Mouse (Mus musculus) neutrophil, adult 65 days (primary cell): ENCODE results near the gene Ctns. TPM values are rescaled to one million over a fixed set of nuclear protein-coding genes. Genes with fewer than 3 reads are reported as not detected.

ENCODE experiments used
- total RNA-seq: library from RNA; stranded (reverse); gene quantifications from 2 replicates; pipeline ENCODE4 v1.2.4, GENCODE M21; 2023

The Ctns gene
- total RNA-seq = 24.8 and 27.1 TPM in 2 replicates

DNA sequence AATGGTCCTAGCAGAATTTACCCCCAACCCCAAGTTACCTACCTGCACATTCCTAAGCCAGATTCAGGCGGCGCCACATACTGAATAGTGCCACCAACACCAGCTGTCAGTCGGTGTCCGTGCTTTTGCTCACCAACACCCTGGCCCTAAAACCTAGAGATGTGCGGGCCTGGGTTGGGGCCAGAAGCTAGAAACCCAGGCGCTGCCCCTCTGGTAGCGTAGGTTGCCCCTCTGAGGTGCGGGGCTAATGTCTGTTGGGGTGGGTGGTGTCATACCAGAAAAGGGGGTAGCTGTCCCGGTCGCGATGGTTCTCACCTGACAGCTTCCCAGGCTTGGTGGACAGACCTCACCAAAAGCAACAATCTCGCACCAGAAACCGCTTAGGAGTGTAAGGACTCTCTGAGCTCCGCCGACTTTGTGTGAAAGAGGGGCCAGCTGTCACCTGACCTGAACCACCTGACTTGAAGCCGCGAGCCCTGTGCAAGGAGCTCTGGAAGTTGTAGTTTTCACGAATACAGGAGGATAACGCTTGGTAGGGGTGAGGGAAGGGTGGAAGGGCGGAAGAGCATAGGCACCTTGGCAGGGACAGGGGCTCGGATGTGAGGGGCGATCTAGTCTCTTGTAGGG, at the start of gene Ctns:
Gene Ctns, minus strand, starts transcription at position 440 of the 627 bp plus-strand sequence.

DNA sequence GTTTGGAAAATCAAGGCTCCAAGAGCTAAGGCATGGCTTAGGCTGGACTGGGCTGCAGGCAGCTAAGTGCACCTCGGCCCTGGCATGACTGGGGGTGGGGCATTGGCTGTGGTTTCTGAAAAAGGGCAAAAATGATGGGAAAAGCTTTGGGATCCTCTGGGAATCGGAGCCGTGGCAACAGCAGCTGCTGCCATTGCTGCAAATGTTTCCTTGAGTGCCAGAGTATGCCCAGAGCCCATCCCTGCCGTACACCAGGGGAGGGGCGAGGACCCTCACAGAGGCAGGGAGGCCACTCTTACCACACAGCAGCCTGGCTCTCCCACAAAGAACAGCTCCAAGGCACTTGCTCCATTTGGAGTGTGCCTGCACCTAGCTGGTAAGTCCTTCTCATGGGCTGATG, 35.1 kb upstream of the Ctns start, which contains the start of gene Trpv1:
Gene Trpv1, plus strand, starts transcription at position 301 of the 400 bp plus-strand sequence.

DNA sequence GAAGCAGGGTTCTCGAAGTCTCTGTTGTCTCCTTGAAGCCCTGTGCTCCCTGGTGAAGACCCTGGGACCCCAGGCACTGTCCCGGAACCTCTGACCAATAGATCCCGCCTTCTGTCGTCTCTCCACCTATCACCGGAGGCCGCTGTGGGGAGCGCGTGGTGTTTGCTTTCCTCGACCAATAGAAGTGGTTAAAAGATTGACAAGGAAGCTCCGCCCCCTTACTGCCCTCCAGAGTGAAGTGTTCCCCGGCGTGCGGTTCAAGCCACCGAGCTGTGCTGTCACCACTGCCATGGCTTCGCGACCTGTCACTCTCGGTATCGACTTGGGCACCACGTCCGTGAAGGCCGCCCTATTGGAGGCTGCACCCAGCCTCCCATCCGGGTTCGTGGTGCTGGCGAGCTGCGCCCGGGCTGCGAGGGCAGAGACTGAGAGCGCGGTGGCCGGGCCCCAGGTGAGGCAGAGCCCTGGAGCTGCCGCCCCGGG, 429 bp upstream of the Ctns start, which contains the start of gene Shpk:
Gene Shpk, plus strand, starts transcription at position 231 of the 483 bp plus-strand sequence.

DNA sequence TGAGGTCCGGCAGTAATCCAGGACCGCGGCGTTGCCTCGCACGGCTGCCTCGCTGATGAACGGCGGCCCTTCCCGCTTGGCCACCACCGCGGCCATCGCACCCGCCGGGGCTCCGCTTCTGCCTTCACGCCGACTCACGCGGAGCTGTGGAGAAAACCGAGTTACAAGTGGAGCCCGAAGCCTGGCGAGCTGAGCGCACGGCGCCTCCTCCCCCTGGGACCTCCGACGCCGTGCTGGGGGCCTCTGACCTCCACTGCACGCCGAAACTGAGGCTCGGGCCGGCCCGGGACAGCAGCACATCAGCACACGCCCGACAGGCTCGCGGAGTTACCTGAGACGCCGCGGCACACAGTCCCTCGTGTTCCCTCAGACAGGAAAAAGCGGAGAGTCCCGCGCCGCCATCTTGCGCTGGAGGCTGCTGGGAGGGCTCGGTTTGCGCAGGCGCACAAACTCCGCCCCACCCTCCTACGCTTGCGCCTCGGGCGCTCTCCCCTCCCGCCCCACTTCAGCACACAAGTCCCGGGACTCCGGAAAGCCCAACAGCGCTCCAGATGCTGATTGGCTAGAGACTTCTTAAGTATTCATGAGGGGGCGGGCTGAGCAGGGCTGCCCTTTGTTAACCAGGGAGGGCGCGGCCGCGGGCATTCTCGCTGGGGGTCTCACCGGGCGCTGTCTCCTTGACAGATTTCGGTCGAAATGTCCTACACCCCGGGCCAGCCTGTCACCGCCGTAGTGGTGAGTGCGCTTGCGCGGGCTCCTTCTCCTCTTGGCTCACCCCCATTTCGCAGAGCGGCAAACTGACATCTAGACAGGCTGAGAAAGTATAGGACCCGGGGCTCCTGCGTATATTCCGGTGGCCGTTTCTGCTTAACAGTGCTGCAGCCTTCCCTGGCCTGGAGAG, 22.0 kb downstream of the Ctns start, which contains the start of the genes Emc6 and Tax1bp3:
Gene Emc6, minus strand, starts transcription at position 430 of the 901 bp plus-strand sequence.
Gene Tax1bp3, plus strand, starts transcription at position 476 of the 901 bp plus-strand sequence.

DNA sequence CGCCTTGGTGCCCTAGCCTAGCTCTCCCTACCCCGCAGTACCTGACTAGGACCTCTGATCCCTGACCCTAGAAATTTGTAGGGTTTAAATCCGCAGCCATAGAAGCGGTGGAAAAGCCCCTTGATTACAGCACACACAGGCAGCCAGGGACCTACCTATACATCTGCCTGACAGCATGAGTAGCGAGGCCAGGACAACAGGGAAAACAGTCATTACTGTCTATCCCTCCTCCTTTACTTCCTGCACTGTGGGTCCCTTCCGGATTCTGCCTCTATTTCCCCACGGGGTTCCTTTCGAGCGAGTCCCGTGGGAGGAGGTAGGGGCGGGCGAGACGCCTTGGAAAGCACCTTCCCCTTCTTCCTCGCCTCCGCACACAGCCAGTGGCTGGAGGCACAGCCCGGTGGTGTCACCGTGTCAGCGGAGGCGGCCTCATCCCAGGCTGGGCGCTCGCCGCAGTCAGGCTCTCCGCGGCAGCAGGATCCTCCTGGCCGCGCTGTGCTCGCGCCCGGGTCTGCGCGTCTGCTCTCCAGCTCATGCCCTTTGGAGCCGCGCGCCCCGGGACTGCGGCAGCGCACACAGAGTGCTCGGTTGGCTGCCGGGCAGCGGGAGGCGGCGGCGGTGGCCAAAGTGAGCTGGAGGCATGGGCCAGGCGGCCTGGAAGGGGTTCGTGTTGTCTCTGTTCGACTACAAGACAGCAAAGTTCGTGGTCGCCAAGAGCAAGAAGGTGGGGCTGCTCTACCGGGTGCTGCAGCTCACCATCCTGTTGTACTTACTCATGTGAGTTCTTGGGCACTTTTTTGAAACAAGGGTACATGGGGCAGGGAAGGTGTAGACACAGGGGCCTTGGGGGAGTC, 38.7 kb downstream of the Ctns start, which contains the start of gene P2rx5:
Gene P2rx5, plus strand, starts transcription at position 465 of the 854 bp plus-strand sequence.

DNA sequence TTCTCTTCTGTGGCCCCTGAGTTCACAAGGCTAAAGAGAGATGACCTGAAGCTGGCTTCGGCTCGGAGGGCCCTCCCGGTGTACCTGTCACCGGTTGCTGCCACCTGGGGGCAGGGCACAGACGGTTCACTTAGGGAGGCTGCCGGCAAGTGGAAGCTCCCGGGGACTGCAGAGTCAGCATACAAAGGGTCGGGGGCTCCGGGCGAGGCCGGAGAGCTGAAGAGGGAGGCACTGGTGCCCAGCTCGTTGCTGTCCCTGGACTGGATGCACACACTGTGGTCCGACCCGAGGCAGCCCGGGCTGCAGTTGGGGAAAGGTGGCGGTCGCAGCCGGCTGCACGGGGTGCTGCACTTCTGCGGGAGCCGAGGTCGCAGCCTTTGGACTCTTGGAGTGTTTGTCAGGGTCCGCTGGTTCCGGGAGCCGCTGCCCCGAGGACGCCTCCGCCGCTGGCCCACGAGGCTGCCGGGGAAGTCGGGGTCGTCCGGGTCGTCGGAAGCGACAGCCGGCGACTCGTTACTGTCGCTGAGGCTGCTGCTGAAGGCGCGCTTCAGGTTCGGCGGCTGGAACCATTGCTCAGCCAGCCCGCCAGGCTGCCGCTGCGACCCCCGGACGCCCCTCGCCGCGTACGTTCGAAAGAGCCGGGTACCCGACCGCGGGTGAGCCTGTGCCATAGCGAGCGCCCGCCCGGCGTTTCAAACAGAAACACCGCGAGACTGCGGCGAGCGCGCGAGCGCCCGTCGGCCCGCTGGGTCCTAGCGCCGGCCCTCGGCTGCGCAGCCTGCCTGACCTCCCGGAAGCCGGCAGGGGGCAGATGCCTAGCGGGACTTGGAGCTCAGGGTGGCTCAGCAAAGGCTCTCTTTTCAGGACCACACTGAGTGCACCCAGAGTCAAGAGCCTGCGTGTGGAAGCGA, 61.0 kb downstream of the Ctns start, which contains the start of gene Haspin:
Gene Haspin, minus strand, starts transcription at position 704 of the 911 bp plus-strand sequence.

Other genes starting within 250 kb of the Ctns start
- 274 and 342 TPM in 2 replicates for gene Atp2a3, start 237.9 kb downstream of the Ctns start, total RNA-seq
- gene P2rx1, start 199.9 kb downstream of the Ctns start, total RNA-seq = 10.6 and 12.3 TPM in 2 replicates
- 13.9 and 22.1 TPM in 2 replicates for gene Camkk1, start 180.0 kb downstream of the Ctns start, total RNA-seq
- gene Ncbp3, start 151.3 kb downstream of the Ctns start, total RNA-seq = 23.2 and 25.4 TPM in 2 replicates
- gene Itgae, start 108.5 kb downstream of the Ctns start, total RNA-seq = 0.20 TPM in 1 of 2 replicates, not detected in the other
- gene Haspin, start 60.7 kb downstream of the Ctns start, total RNA-seq = 6.6 and 6.9 TPM in 2 replicates
- gene P2rx5, start 38.6 kb downstream of the Ctns start, total RNA-seq = not detected in 2 replicates
- gene Emc6, start 22.0 kb downstream of the Ctns start, total RNA-seq = 22.2 and 29.7 TPM in 2 replicates
- 10.4 and 14.8 TPM in 2 replicates for gene Tax1bp3, start 22.0 kb downstream of the Ctns start, total RNA-seq
- 0.75 and 0.76 TPM in 2 replicates for gene Shpk, start 418 bp upstream of the Ctns start, total RNA-seq
- gene Trpv1, start 35.2 kb upstream of the Ctns start, total RNA-seq = not detected in 2 replicates
- not detected in 2 replicates for gene Trpv3, start 68.3 kb upstream of the Ctns start, total RNA-seq
- gene Aspa, start 130.6 kb upstream of the Ctns start, total RNA-seq = not detected in 2 replicates
- gene Gm49340, start 130.7 kb upstream of the Ctns start, total RNA-seq = not detected in 2 replicates
- not detected in 2 replicates for gene Spata22, start 130.7 kb upstream of the Ctns start, total RNA-seq
- not detected in 2 replicates for gene Olfr20, start 151.7 kb upstream of the Ctns start, total RNA-seq
- gene Olfr376, start 172.2 kb upstream of the Ctns start, total RNA-seq = not detected in 2 replicates
- gene Olfr1, start 200.6 kb upstream of the Ctns start, total RNA-seq = not detected in 2 replicates
- gene Olfr378, start 229.4 kb upstream of the Ctns start, total RNA-seq = not detected in 2 replicates